Mouse (Mus musculus) megakaryocyte-erythroid progenitor cell, adult 5-6 weeks (primary cell): Measurements from ENCODE around the gene Fchsd2. TPM values are rescaled to one million over a fixed set of nuclear protein-coding genes. Genes with fewer than 3 reads are reported as not detected.

Source experiments
- ATAC-seq: replicated peaks from 2 replicates; pipeline ENCODE4 v1.8.0; 2016; ENCODE audit warnings: mild to moderate bottlenecking, inconsistent platforms; ENCODE audit not compliant: severe bottlenecking, poor library complexity, low FRiP score, low TSS enrichment
- total RNA-seq, 2 experiments: library from RNA; stranded (forward) in 1 of 2; stranded (reverse) in 1 of 2; fragments of 200-1000, 215-1000 nt in 1 of 2; fragments of >200 nt in 1 of 2; fragmentation: Nextera tagmentation in 1 of 2; gene quantifications; 2 replicates each; pipeline ENCODE4 v1.2.3; 2014 to 2017

Fchsd2 gene
- total RNA-seq, 2 experiments from 2014 or later: 19.1 to 22.6 TPM

DNA sequence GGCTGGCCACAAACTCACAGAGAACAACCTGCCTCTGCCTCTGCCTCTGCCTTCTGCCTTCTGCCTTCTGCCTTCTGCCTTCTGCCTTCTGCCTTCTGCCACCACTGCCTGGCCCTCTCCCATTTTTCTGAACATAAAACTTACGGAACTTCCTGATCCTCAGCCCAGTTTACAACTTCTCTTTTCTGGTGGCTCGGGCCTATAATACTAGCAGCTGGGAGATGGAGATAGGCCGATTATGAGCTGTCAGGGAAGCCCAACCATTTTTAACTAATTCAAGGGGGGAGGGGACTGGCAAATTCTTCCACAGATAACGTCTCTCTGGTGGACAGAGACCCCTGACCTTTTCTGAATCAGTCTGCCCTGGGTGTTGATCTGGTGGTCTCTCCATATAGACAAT is 22.3 kb upstream of the Fchsd2 start:
- ATAC-seq: no peak

DNA sequence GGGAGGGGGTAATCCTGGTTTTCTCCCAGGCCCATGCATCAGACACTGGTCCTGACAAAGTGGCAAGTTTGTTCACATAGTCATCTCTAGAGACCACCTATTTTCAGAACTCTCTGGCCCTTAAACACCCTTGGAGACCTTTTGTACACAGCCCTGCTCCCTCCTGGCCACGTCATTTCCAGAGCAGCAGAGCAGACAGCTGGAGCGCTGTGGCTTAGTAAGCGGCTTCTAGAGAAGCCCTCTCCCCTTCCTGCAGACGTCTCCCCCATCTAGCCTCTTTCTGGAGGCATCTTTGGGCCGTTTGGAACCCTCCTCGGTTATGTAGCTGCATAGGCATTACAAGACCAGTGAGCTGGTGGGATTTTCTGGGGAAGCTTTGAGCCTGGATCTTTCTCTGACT is 21.6 kb upstream of the Fchsd2 start:
- no peak for ATAC-seq

DNA sequence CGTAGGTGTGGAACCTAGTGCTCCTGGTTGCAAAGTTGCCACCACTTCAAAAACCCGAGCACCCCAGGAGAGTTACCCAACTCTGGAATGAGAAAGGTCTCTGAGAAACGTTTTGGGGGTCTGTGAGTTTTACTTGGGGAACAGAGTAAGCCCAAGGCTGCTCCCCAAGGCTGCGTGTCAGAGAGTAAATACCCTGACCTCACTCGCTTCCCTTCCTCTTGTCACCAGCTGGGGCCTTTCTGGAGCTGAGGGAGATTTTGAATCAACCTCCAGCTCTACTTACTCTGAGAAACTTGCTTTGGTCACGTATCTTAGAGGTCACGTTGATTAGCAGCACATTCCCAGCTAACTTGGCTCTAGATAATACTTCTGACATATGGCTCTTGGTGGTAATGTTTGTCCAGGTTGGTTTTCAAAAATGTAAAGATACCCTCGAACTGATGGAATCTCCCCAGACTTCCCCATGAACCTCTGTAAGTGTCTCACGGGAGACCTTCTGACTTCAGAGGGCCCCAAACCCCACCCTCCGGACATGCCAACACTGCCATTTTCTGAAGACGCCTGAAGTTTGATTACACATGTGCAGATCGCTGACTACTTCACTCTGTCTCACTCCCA is 20.4 kb upstream of the Fchsd2 start:
- no peak for ATAC-seq

DNA sequence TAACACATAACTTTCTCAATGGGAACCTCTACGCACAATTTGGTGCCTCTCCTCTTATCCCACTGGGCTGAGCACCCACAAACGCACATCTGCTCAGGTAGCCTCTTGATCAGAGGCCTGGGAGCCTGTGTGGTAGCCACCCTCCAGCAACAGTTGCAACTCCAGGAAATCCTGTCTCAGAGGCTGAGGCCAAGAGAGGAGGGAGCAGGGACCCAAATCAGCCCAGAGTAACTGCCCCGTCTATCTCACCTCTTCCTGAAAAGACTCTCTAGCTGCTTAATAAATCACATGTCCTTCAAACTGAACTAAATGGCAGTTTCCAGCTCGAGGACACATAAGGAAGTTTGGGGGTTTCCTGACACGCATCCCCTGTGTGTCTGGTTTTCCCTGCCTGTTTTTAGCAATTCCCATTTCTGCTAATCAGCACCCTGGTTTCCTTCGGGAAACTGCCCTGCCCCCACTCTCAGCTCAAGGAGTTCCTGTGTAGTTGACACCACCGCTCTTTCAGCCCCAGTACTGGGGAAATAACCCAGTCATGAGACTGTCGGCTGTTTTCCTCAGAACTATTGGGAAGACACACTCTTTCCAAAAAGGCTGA is 18.4 kb upstream of the Fchsd2 start:
- no peak for ATAC-seq

DNA sequence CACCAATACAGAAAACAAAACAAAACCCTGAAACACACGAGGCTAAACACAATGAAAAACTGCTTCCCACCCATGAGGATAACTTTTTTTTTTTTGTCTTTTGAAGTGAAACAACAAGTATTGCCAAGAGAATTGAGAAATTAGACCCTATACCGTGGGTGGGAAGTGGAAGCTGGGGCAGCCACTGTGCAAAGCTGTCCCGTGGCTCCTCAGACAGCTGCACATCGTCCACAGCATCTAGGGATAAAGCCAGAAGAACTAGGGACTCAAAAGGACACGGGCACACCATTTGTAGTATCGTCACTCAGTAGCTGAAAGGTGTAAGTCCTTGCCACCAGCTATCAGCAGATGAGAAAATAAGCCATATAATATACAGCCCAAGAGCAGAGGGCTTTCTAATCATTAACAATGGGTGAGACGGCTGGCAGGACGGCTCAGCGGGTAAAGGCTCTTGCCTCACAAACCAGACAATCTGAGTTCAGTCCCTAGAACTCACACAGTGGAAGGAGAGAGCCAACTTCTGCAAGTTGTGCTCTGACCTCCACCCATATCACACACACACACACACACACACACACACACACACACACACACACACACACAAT is 9.0 kb upstream of the Fchsd2 start:
- no peak for ATAC-seq

DNA sequence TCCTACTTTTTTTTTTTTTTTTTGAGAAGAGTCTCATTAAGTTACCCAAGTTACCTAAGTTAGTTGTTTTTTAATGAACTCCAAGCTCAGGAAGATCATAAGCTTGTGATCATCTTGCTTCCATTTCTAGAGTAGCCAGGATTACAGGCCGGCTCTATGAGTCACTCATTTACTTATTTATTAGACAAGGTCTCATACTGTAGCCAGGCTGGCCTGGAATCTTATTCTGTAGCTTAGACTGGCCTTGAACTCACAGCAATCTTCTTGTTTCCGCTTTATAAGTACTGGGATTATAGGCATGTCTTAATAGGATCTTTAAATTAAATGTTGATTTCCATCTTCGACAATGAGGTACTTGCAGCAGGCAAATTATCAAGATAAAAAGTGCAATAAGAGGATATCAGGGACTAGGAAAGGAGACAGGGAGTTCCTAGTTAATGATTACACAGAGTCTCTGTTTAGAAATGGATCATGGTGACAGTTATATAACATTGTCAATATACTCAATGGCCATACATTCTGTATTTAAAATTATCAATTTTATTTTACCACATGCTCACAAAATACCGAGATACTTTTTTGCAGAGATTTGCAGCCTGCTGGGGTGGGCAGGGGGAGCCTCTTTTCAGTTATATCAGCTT is 7.7 kb upstream of the Fchsd2 start:
- ATAC-seq: no peak

DNA sequence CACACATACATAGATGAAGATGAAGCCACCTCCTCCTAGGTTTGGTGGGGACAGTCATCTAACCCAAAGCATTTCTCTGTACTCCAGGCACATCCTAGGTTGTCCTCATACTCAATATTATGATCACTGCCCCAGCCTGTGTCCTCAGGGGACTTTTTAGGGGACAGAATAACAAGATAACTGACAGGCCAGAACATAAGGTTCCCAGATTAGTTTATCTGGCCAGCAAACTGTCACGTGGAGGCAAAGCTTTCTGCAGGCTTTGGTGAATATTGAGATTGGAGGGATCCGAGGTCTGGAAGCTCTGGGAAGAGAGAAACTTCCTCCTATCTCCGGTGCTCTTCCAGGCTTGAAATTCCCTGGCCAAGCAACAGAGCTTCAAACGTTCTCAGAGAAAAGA is 6.9 kb upstream of the Fchsd2 start:
- no peak for ATAC-seq

DNA sequence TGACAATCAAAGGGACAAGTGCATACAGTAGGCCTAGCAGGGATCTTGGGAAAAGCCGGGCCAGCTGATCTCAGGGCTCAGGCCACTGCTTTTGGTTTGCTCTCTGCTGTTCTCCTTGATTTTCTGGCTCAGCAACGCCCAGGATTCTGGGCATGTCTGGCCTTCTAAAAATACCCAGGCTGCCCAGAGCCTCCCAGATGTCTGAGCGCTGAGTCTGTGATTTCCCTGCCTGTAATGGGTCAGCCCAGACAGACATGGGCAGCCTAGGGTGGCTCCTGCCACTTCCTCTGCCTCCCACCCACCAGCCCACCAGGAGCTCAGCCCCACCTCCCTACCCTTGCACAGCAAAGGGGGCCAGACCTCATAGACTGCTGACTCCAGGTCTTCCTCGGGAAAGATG is 4.0 kb upstream of the Fchsd2 start:
- ATAC-seq: no peak

DNA sequence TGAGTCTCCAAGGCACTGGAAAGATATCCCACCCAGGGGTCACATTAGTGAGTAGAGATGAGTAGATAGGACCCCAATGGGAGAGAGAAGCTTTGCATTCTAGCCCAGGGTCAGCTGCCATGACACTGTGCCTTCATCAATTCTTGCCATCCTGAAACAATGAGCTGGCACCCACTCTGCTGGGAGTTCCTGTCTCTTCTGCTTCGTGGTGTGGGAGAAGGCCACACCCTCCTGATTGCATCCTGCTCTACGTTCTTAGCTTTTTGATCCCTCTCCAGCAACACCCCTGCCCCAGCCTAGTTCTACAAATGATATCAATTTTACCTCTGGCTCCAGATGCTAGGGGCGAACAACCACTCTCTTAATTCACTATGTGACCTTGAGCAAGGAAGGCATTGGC is 3.4 kb upstream of the Fchsd2 start:
- ATAC-seq: no peak

DNA sequence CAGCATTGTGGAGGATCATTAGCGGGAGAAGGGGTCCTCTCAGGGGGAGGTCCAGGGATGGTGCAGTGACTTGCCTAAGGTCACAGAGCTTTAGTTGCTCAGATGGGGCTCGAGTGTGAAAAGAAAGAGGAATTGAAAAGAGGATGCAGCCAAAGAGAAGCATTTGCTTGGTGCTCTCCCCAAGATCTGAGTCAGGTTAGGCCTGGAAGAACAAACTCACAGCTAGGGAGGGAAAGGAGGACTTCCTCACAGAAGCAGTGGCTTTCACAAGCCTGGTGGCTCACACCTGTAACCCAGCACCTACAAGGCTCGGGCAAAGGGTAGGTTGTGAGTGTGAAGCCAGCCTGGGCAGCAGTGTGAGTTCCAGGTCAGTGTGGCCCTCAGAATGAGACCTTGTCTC is 568 bp downstream of the Fchsd2 start:
- no peak for ATAC-seq

DNA sequence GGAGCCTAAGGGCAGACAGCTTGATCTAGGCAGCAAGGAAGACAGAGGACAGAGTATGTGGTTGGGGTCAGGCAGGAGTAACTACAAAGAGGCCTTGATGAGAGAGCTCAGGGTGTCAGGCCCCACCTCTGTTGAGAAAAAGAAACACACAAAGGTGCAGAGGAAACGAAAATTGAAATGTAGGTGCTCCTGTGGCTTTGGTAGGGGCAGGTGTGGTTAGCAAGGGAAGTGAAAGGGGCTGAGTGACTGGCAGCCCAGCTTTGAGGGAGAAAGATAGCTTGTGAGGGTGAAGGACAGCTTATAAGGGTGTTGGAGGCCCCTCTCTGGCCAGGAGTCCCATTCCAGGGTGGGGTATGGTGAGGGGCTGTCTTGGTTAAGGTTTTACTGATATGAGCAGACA is 2.1 kb downstream of the Fchsd2 start:
- no peak for ATAC-seq

DNA sequence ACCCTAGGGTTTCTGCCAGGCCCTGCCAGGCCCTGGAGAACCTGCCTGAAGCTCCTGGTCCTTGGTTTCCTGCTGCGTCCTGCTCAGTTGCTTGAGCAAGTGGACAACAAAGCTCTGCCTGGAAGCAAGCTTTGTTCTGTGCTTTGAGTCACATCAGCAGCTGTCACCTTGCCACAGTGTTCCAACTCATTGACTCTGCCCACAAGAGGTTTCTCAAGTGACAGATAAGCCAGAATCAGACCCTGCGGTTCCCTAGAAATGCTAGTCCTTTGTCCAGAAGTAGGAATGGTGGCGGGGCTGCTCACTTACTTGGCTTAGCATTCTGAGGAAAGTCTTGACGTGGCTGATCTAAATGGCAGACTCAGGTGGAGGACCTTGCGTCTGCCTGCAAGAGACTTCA is 2.9 kb downstream of the Fchsd2 start:
- ATAC-seq: no peak; the same call in 1 of the 2 replicates

DNA sequence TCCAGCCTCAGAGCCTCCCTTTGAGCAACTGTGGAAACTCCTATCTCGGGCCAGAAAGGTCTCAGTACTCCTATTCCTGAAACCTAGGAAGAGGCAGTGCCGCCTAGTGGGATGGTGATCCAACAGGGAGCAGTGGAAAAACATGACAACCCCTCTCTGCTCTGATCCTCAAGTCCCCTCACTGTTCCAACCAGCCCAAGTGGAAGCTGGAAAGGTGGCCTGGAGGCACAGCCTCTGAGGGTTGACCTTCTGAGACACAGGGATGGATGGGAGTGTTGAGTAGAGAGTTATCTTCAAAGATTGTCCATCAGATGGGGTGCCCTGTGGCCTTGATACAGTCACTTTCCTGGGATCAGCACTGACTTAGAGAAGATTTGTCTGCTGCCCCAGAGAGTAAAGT is 3.9 kb downstream of the Fchsd2 start:
- ATAC-seq: no peak

DNA sequence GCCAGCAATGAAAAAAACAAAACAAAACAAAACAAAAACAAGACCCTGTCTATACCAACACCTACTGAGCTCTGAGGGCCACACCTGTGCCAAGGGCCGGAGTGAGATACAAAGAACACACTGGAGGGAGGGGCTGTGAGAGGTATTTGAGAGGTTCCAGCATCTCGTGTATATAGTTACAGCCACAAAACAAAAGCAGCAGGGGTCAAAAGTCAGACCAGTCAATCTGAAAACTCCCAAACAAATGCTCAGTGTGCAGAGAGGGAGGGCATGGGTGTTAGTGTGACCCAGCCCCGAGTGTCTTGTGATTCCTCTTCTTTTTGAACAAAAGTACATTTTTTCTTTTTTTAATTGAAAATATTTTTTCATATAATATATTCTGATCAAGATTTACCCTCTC is 4.4 kb downstream of the Fchsd2 start:
- no peak for ATAC-seq

DNA sequence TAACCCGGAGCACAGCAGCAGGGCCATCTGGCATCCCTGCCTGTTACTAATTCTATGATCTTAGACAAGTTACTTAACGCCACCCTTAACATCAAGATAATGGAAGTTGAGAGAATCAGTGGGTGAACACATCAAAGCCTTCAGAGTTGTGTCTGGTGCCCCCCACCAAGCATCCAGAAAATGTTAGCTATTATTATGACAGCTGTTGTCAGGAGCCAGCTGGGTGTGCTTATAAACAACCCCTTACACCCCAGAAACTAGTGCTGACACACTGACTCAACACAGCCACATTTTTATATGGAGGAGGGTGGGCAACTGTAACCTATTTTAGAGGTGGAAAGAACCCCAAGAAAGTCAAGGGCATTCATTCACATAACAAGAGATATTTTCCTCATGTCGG is 7.3 kb downstream of the Fchsd2 start:
- no peak for ATAC-seq

DNA sequence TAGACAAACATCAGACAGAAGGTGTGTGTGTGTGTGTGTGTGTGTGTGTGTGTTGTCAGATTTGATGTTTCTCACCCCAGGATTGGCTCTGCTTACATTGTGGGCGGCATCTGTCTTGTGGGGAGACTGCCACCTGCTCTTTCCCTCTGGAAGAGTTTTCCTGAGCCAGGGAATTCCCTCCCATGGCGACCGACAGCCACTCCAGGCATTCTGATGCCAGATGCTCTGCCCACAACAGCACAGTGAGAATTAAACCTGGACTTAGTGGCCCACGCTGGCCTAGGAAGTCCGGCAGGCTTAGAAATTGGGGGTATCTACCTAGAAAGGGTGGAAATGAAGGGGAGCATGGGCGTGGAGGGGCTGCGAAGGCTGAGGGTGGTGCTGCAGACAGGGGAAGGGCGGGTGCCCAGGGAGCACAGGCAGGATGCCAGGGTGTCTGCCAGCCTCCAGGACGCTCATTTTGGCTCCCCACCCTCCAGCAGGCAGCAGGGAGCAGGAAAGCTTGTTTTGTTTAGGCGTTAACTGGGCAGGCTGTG is 8.6 kb downstream of the Fchsd2 start:
- ATAC-seq: peak; percentile 52; the same call in 1 of the 2 replicates

DNA sequence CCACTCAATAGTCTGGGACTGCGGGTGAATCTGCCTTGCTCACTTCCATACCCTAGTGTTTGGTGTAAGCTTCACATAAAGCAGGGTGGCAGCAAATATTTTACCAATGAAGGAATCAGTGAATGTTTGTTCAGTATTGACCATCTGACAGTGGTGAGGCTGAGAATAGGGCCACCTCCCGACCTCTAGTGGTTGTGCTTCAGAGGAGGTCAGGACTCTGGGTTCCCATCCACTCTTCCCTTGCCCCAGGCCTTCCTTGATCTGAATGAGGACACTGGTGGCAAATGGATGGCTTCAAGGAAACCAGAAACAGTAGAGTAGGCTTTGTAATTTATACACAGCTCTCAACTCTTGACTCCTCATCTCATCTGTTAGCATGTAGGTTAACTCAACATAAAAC is 14.0 kb downstream of the Fchsd2 start:
- ATAC-seq: no peak

DNA sequence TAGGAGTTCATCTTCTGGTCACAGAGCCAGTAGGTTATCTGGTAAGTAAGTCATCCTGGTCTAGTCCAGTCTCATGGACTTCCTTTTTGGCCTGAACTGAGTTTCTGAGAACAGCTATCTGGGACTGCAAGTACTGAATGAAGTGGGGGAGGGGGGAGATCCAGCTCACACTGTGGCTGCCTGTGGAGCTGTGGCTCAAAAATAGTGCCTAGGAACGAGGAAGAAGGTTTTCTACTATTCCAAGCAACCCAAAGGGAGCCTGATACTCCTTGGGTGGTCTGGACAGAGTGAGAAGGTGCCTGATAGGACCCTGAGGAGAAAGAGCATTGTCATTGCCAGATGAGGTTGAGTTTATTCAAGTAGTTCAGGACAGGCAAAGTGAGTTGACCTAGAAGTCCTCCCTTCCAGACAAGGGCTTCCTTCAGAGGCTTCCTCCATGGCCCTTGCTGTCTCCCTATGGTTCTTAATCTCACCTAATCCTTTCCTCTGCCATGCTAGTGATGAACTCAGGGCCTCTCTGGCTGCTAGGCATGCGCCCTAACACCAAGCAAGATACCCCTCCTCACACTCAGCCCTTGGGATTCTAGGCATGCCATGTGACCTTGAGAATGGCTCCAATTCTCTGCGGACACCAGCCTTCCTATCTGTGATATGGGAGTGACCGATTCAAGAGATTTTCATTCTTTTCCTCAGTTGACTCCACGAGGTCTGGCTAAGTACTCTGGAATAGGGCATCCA is 14.6 kb downstream of the Fchsd2 start:
- no peak for ATAC-seq

DNA sequence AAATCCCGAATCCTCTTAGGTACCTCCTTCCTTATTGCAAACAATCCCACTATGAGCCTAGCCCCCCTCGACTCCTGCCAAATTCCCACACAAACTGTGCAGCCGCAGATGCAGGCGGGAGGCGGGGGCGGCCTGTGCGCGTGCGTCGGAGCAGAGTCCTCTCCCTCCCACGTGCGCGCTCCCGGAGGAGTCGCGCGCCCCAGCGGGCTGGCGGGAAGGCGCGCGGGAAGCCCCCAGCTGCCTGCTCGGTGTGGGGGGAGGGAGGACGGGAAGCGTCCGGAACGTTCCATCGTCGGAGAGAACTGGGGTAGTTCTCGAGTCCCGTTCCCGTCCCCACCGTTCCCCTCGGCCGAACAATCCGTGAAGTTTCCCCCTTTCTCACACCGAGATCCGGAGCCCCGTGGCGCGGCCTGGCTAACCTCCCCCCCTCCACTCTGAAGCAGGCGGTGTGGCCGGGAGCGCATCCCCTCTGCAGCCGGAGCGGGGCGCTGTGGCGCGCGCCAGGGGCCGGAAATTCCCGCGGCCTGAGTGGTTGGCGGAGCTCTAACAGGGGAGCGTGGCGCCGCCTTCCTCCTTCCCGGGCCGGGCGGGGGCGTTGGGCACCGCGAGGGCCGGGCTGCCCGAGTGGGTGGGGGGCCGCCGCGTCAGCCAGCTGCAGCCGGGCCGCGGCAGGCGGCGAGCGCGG is 15.4 kb downstream of the Fchsd2 start:
- peak; percentile 92 for ATAC-seq

DNA sequence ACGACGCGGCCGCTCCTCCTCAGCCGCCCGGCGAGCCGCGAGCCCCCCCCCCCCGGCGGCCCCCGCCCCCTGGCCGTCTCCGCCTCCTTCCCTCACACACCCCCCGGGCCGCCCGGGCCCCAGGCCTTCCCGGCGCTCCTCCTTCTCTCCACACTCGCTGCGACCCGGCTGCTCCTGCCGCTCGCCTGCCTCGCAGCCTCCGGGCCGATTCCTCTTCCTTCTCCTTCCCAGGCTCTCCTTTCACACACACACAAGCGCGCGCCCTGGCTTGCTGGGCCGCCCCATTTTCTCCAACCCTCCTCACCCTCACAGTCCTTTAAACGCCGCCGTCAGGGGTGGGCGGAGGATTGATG is 16.0 kb downstream of the Fchsd2 start:
- ATAC-seq: peak; percentile 54
